Mouse (Mus musculus): Measurements from ENCODE around the gene Cnst. TPM values are rescaled to one million over a fixed set of nuclear protein-coding genes. Genes with fewer than 3 reads are reported as not detected.

Cnst gene
- polyA plus RNA-seq, 1 experiment: 45.1 TPM

GRCm38 (mm10) chr1:179517713-179518465 is 28.3 kb upstream of the Cnst start, which contains the start of gene Smyd3:
TSS of gene Smyd3 (minus strand) at chr1:179518041.
- no peaks in the 10 kb centered on the region for H3K27me3 ChIP-seq (ENCODE audit: control insufficient read depth, insufficient read depth, low read length)
- TF ChIP-seq POLR2A (IDR thresholded peaks at IDR 0.05; ENCODE audit: borderline replicate concordance, insufficient read depth, low read length): peak; percentile 91
- TF ChIP-seq CTCF (IDR thresholded peaks at IDR 0.05; ENCODE audit: borderline replicate concordance, insufficient read depth, low read depth, low read length): peak; percentile 77
- peak within 1 kb of the TSS; percentile 69 for H3K4me3 ChIP-seq (replicated peaks; ENCODE audit: insufficient read depth, low read depth, low read length)
- WGBS: 5% methylated on average over 39 of the region's 39 CpGs
- H3K27ac ChIP-seq (ENCODE audit: insufficient read depth, low read length): peak within 1 kb of the TSS; percentile 0; the same call in 1 of the 2 replicates
- peaks cover 5% of the 10 kb centered on the region; the same call in 1 of the 2 replicates for H3K4me1 ChIP-seq (ENCODE audit: control insufficient read depth, insufficient read depth, low read length)
- DNase-seq: peak; percentile 85 to 88

DNA sequence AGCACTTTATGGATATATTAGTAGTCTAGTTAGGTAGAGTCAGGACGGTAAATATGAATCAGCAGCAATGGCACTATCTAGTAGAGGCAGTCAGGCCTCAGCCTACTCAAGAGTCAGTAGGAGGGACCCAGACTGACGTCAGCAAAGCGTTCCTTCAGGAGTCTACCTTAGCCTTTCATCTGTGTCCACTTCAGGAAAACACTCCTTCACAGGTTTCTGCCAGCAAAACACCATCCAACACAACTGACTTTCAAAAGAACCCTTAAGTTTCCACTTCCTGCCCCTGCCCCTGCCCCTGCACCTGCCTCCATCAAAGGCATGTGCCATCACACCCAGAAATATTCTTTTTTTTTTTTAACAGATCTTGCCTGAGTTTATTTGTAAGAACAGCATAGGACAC is 26.3 kb upstream of the Cnst start:
- no peak for DNase-seq
- no peak for TF ChIP-seq CTCF (IDR thresholded peaks at IDR 0.05; ENCODE audit: borderline replicate concordance, insufficient read depth, low read depth, low read length)
- TF ChIP-seq POLR2A (IDR thresholded peaks at IDR 0.05; ENCODE audit: borderline replicate concordance, insufficient read depth, low read length): no peak
- 90% methylated on average over 3 of the region's 3 CpGs for WGBS
- Histone ChIP-seq H3K4me1 (ENCODE audit: control insufficient read depth, insufficient read depth, low read length) (peaks cover 5% of the 10 kb centered on the region; the same call in 1 of the 2 replicates), H3K27ac (ENCODE audit: insufficient read depth, low read length) (no peak overlapping the region), H3K27me3 (ENCODE audit: control insufficient read depth, insufficient read depth, low read length) (no peaks in the 10 kb centered on the region), H3K4me3 (replicated peaks; ENCODE audit: insufficient read depth, low read depth, low read length) (no peak overlapping the region)

DNA sequence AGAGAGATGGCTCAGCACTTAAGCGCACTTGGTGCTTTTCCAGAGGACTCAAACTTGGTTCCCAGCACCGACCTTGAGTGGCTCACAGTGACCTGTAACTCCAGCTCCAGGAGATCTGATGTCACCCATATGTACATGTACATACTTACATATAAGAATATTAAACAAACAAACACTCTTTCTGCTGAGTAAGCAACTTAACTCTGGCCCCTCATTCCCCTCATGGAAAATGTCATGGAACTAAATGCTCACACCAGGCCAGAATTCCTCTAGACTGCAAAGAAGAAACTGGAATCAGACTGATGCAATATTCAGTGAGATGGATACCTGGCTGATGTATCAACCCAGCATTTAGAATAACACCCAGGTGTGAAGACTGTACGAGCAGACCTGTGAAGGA is 7.1 kb upstream of the Cnst start:
- no peak for TF ChIP-seq POLR2A (IDR thresholded peaks at IDR 0.05; ENCODE audit: borderline replicate concordance, insufficient read depth, low read length)
- no peak for TF ChIP-seq CTCF (IDR thresholded peaks at IDR 0.05; ENCODE audit: borderline replicate concordance, insufficient read depth, low read depth, low read length)
- no peak for DNase-seq
- no peak overlapping the region for H3K4me3 ChIP-seq (replicated peaks; ENCODE audit: insufficient read depth, low read depth, low read length)
- H3K27ac ChIP-seq (ENCODE audit: insufficient read depth, low read length): no peak overlapping the region
- 89% methylated on average over 3 of the region's 3 CpGs for WGBS
- H3K27me3 ChIP-seq (ENCODE audit: control insufficient read depth, insufficient read depth, low read length): no peaks in the 10 kb centered on the region
- no peaks in the 10 kb centered on the region for H3K4me1 ChIP-seq (ENCODE audit: control insufficient read depth, insufficient read depth, low read length)

- TF ChIP-seq POLR2A (IDR thresholded peaks at IDR 0.05; ENCODE audit: borderline replicate concordance, insufficient read depth, low read length) (no peak), CTCF (IDR thresholded peaks at IDR 0.05; ENCODE audit: borderline replicate concordance, insufficient read depth, low read depth, low read length) (no peak)
- no peaks in the 10 kb centered on the region for H3K4me1 ChIP-seq (ENCODE audit: control insufficient read depth, insufficient read depth, low read length)
- no peak overlapping the region for H3K27ac ChIP-seq (ENCODE audit: insufficient read depth, low read length)
- 92% methylated on average over 3 of the region's 3 CpGs for WGBS
- H3K4me3 ChIP-seq (replicated peaks; ENCODE audit: insufficient read depth, low read depth, low read length): no peak overlapping the region
- no peak for DNase-seq
- H3K27me3 ChIP-seq (ENCODE audit: control insufficient read depth, insufficient read depth, low read length): no peaks in the 10 kb centered on the region
Measured at GRCm38 (mm10) chr1:179539887-179540286, 6.3 kb upstream of the Cnst start.

DNA sequence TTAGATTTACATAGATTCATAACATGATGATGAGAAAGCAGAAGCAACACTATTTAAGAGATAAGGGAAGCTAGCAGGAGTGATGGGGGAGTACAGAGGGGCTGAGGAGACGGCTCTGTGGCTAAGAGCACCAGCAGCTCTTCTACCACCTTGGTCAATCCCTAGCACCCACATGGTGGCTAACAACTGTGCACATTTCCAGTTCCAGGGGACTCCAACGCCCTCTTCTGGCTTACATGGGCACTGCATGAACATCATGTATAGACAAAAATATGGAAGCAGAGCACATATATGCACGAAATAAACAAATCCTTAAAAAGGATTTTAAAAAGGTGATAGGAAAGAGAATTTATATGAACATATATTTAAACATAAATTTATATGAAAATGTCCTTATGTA is 4.7 kb upstream of the Cnst start:
- Histone ChIP-seq H3K4me3 (replicated peaks; ENCODE audit: insufficient read depth, low read depth, low read length) (no peak overlapping the region), H3K27ac (ENCODE audit: insufficient read depth, low read length) (no peak overlapping the region), H3K4me1 (ENCODE audit: control insufficient read depth, insufficient read depth, low read length) (no peaks in the 10 kb centered on the region), H3K27me3 (ENCODE audit: control insufficient read depth, insufficient read depth, low read length) (no peaks in the 10 kb centered on the region)
- TF ChIP-seq POLR2A (IDR thresholded peaks at IDR 0.05; ENCODE audit: borderline replicate concordance, insufficient read depth, low read length): no peak
- peak; percentile 49; the same call in 1 of the 2 replicates for TF ChIP-seq CTCF (IDR thresholded peaks at IDR 0.05; ENCODE audit: borderline replicate concordance, insufficient read depth, low read depth, low read length)
- 51% methylated on average over 3 of the region's 3 CpGs for WGBS
- no peak for DNase-seq

GRCm38 (mm10) chr1:179546551-179546917 is 364 bp downstream of the Cnst start:
- DNase-seq: no peak

GRCm38 (mm10) chr1:179547176-179547575 is 1.0 kb downstream of the Cnst start:
- no peaks in the 10 kb centered on the region for H3K27me3 ChIP-seq (ENCODE audit: control insufficient read depth, insufficient read depth, low read length)
- H3K4me1 ChIP-seq (ENCODE audit: control insufficient read depth, insufficient read depth, low read length): peaks cover 6% of the 10 kb centered on the region
- DNase-seq: peak in 1 of 2 experiments; percentile 49
- no peak overlapping the region for H3K27ac ChIP-seq (ENCODE audit: insufficient read depth, low read length)
- TF ChIP-seq POLR2A (IDR thresholded peaks at IDR 0.05; ENCODE audit: borderline replicate concordance, insufficient read depth, low read length) (no peak), CTCF (IDR thresholded peaks at IDR 0.05; ENCODE audit: borderline replicate concordance, insufficient read depth, low read depth, low read length) (no peak)
- peak overlapping the region; percentile 81 for H3K4me3 ChIP-seq (replicated peaks; ENCODE audit: insufficient read depth, low read depth, low read length)
- 3% methylated on average over 5 of the region's 5 CpGs for WGBS

More at GRCm38 (mm10) chr1:179546551-179546917, 364 bp downstream of the Cnst start:
- Histone ChIP-seq H3K4me1 (ENCODE audit: control insufficient read depth, insufficient read depth, low read length) (peaks cover 6% of the 10 kb centered on the region), H3K27ac (ENCODE audit: insufficient read depth, low read length) (peak overlapping the region; percentile 75), H3K27me3 (ENCODE audit: control insufficient read depth, insufficient read depth, low read length) (no peaks in the 10 kb centered on the region), H3K4me3 (replicated peaks; ENCODE audit: insufficient read depth, low read depth, low read length) (peak overlapping the region; percentile 81)
- no peak for TF ChIP-seq CTCF (IDR thresholded peaks at IDR 0.05; ENCODE audit: borderline replicate concordance, insufficient read depth, low read depth, low read length)
- TF ChIP-seq POLR2A (IDR thresholded peaks at IDR 0.05; ENCODE audit: borderline replicate concordance, insufficient read depth, low read length): no peak
- WGBS: under 1% methylated on average over 44 of the region's 44 CpGs

DNA sequence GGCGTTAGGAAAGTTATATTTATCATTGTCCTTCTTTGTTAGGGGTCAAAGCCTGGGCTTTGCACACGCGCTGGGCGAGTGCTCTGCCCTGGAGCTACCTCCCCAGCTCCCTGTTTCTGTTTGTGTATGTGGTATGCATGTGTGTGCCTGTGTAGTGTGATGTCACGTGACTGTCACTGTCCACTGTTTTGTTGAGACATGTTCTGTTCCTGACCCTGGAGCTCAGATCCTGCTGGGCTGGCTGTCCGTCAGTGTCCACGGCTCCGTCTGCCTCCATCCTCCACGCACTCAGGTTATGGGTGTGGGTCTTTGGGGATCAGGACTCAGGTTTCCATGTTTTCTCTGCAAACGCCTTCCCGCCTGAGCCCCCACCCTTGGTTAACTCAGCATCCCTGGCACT is 2.0 kb downstream of the Cnst start:
- peak overlapping the region; percentile 58 for H3K4me3 ChIP-seq (replicated peaks; ENCODE audit: insufficient read depth, low read depth, low read length)
- DNase-seq: peak; percentile 43 to 50
- H3K27ac ChIP-seq (ENCODE audit: insufficient read depth, low read length): no peak overlapping the region
- WGBS: 32% methylated on average over 11 of the region's 11 CpGs
- TF ChIP-seq CTCF (IDR thresholded peaks at IDR 0.05; ENCODE audit: borderline replicate concordance, insufficient read depth, low read depth, low read length): no peak
- no peak for TF ChIP-seq POLR2A (IDR thresholded peaks at IDR 0.05; ENCODE audit: borderline replicate concordance, insufficient read depth, low read length)
- no peaks in the 10 kb centered on the region for H3K27me3 ChIP-seq (ENCODE audit: control insufficient read depth, insufficient read depth, low read length)
- peaks cover 13% of the 10 kb centered on the region for H3K4me1 ChIP-seq (ENCODE audit: control insufficient read depth, insufficient read depth, low read length)

Measured in cerebellum, adult 2 months (tissue).